Mouse (Mus musculus): Measurements from ENCODE around the gene Prune1. TPM values are rescaled to one million over a fixed set of nuclear protein-coding genes. Genes with fewer than 3 reads are reported as not detected.

Gene Prune1
- polyA plus RNA-seq, 1 experiment from 2014 or later = 84.3 TPM

- Histone ChIP-seq H3K9me3 (replicated peaks; ENCODE audit: control insufficient read depth, low read length, poor library complexity, severe bottlenecking) (no peaks in the 10 kb centered on the region), H3K4me2 (ENCODE audit: low read length) (peak overlapping the region; percentile 86), H3K27ac (ENCODE audit: low read length) (no peak overlapping the region), H3K9ac (ENCODE audit: low read depth, low read length) (no peak overlapping the region), H3K36me3 (ENCODE audit: control insufficient read depth, insufficient read depth, low read length) (peaks cover 2% of the 10 kb centered on the region), H3K4me3 (ENCODE audit: low read depth, low read length) (peak overlapping the region; percentile 60; the same call in 1 of the 2 replicates), H3K4me1 (ENCODE audit: control insufficient read depth, insufficient read depth, low read length) (peaks cover 22% of the 10 kb centered on the region), H3K27me3 (ENCODE audit: control insufficient read depth, insufficient read depth, low read depth, low read length) (no peaks in the 10 kb centered on the region)
- 90% methylated on average over 12 of the region's 12 CpGs for WGBS
- ATAC-seq = no peak
These were observed 2.8 kb upstream of the Prune1 start for GRCm38 (mm10) chr3:95284501-95285281.

- peak overlapping the region; percentile 84 for H3K27ac ChIP-seq (ENCODE audit: low read length)
- H3K4me3 ChIP-seq (ENCODE audit: low read depth, low read length) = peak overlapping the region; percentile 60
- no peaks in the 10 kb centered on the region for H3K27me3 ChIP-seq (ENCODE audit: control insufficient read depth, insufficient read depth, low read depth, low read length)
- peak overlapping the region; percentile 76 for H3K9ac ChIP-seq (ENCODE audit: low read depth, low read length)
- WGBS = 20% methylated on average over 1 of the region's 1 CpGs
- H3K4me1 ChIP-seq (ENCODE audit: control insufficient read depth, insufficient read depth, low read length) = peaks cover 22% of the 10 kb centered on the region
- H3K9me3 ChIP-seq (replicated peaks; ENCODE audit: control insufficient read depth, low read length, poor library complexity, severe bottlenecking) = no peaks in the 10 kb centered on the region
- no peak for ATAC-seq
- peak overlapping the region; percentile 86 for H3K4me2 ChIP-seq (ENCODE audit: low read length)
- H3K36me3 ChIP-seq (ENCODE audit: control insufficient read depth, insufficient read depth, low read length) = peaks cover 2% of the 10 kb centered on the region
These were observed 2.2 kb upstream of the Prune1 start for GRCm38 (mm10) chr3:95284062-95284461.

GRCm38 (mm10) chr3:95283589-95283941 lies 1.7 kb upstream of the Prune1 start:
- H3K4me2 ChIP-seq (ENCODE audit: low read length) = peak overlapping the region; percentile 86
- no peaks in the 10 kb centered on the region for H3K9me3 ChIP-seq (replicated peaks; ENCODE audit: control insufficient read depth, low read length, poor library complexity, severe bottlenecking)
- ATAC-seq = 0 out of 2 replicates have a peak, but pooled peaks have one; percentile 2
- peaks cover 2% of the 10 kb centered on the region for H3K36me3 ChIP-seq (ENCODE audit: control insufficient read depth, insufficient read depth, low read length)
- H3K4me3 ChIP-seq (ENCODE audit: low read depth, low read length) = peak overlapping the region; percentile 60
- 3% methylated on average over 7 of the region's 7 CpGs for WGBS
- H3K9ac ChIP-seq (ENCODE audit: low read depth, low read length) = peak overlapping the region; percentile 76
- no peaks in the 10 kb centered on the region for H3K27me3 ChIP-seq (ENCODE audit: control insufficient read depth, insufficient read depth, low read depth, low read length)
- peak overlapping the region; percentile 84 for H3K27ac ChIP-seq (ENCODE audit: low read length)
- peaks cover 22% of the 10 kb centered on the region for H3K4me1 ChIP-seq (ENCODE audit: control insufficient read depth, insufficient read depth, low read length)

- Histone ChIP-seq H3K27ac (ENCODE audit: low read length) (peak overlapping the region; percentile 84), H3K27me3 (ENCODE audit: control insufficient read depth, insufficient read depth, low read depth, low read length) (no peaks in the 10 kb centered on the region), H3K4me3 (ENCODE audit: low read depth, low read length) (peak overlapping the region; percentile 60), H3K9ac (ENCODE audit: low read depth, low read length) (peak overlapping the region; percentile 76), H3K4me1 (ENCODE audit: control insufficient read depth, insufficient read depth, low read length) (peaks cover 22% of the 10 kb centered on the region), H3K36me3 (ENCODE audit: control insufficient read depth, insufficient read depth, low read length) (peaks cover under 1% of the 10 kb centered on the region; the same call in 1 of the 2 replicates), H3K9me3 (replicated peaks; ENCODE audit: control insufficient read depth, low read length, poor library complexity, severe bottlenecking) (no peaks in the 10 kb centered on the region), H3K4me2 (ENCODE audit: low read length) (peak overlapping the region; percentile 86)
- peak; percentile 43 for ATAC-seq
- under 1% methylated on average over 48 of the region's 51 CpGs for WGBS
These were observed 1.2 kb upstream of the Prune1 start for GRCm38 (mm10) chr3:95282865-95283588.

GRCm38 (mm10) chr3:95282381-95282864 lies 547 bp upstream of the Prune1 start:
- H3K4me2 ChIP-seq (ENCODE audit: low read length) = peak overlapping the region; percentile 86
- H3K9me3 ChIP-seq (replicated peaks; ENCODE audit: control insufficient read depth, low read length, poor library complexity, severe bottlenecking) = no peaks in the 10 kb centered on the region
- no peaks in the 10 kb centered on the region for H3K36me3 ChIP-seq (ENCODE audit: control insufficient read depth, insufficient read depth, low read length)
- peak overlapping the region; percentile 76 for H3K9ac ChIP-seq (ENCODE audit: low read depth, low read length)
- no peak for ATAC-seq
- H3K4me3 ChIP-seq (ENCODE audit: low read depth, low read length) = peak overlapping the region; percentile 60
- peaks cover 22% of the 10 kb centered on the region for H3K4me1 ChIP-seq (ENCODE audit: control insufficient read depth, insufficient read depth, low read length)
- peak overlapping the region; percentile 84 for H3K27ac ChIP-seq (ENCODE audit: low read length)
- no peaks in the 10 kb centered on the region for H3K27me3 ChIP-seq (ENCODE audit: control insufficient read depth, insufficient read depth, low read depth, low read length)
- WGBS = under 1% methylated on average over 11 of the region's 11 CpGs

- Histone ChIP-seq H3K9ac (ENCODE audit: low read depth, low read length) (peak overlapping the region; percentile 84), H3K4me2 (ENCODE audit: low read length) (peak overlapping the region; percentile 86), H3K4me1 (ENCODE audit: control insufficient read depth, insufficient read depth, low read length) (peaks cover 22% of the 10 kb centered on the region), H3K27me3 (ENCODE audit: control insufficient read depth, insufficient read depth, low read depth, low read length) (no peaks in the 10 kb centered on the region), H3K9me3 (replicated peaks; ENCODE audit: control insufficient read depth, low read length, poor library complexity, severe bottlenecking) (no peaks in the 10 kb centered on the region), H3K36me3 (ENCODE audit: control insufficient read depth, insufficient read depth, low read length) (no peaks in the 10 kb centered on the region), H3K4me3 (ENCODE audit: low read depth, low read length) (peak overlapping the region; percentile 71), H3K27ac (ENCODE audit: low read length) (peak overlapping the region; percentile 84)
- no peak for ATAC-seq
- WGBS = 32% methylated on average over 8 of the region's 8 CpGs
These were observed 1.1 kb downstream of the Prune1 start for GRCm38 (mm10) chr3:95280747-95281146.

- no peak overlapping the region for H3K9ac ChIP-seq (ENCODE audit: low read depth, low read length)
- H3K4me2 ChIP-seq (ENCODE audit: low read length) = no peak overlapping the region
- H3K4me1 ChIP-seq (ENCODE audit: control insufficient read depth, insufficient read depth, low read length) = peaks cover 5% of the 10 kb centered on the region
- no peak overlapping the region for H3K4me3 ChIP-seq (ENCODE audit: low read depth, low read length)
- no peak for ATAC-seq
- H3K9me3 ChIP-seq (replicated peaks; ENCODE audit: control insufficient read depth, low read length, poor library complexity, severe bottlenecking) = no peaks in the 10 kb centered on the region
- no peak overlapping the region for H3K27ac ChIP-seq (ENCODE audit: low read length)
- no peaks in the 10 kb centered on the region for H3K27me3 ChIP-seq (ENCODE audit: control insufficient read depth, insufficient read depth, low read depth, low read length)
- 100% methylated on average over 1 of the region's 1 CpGs for WGBS
- no peaks in the 10 kb centered on the region for H3K36me3 ChIP-seq (ENCODE audit: control insufficient read depth, insufficient read depth, low read length)
These were observed 4.7 kb downstream of the Prune1 start for GRCm38 (mm10) chr3:95277149-95277551.

GRCm38 (mm10) chr3:95276428-95276934 lies 5.4 kb downstream of the Prune1 start:
- H3K4me3 ChIP-seq (ENCODE audit: low read depth, low read length) = no peak overlapping the region
- 85% methylated on average over 5 of the region's 5 CpGs for WGBS
- no peak for ATAC-seq

More at GRCm38 (mm10) chr3:95276428-95276934, 5.4 kb downstream of the Prune1 start:
- Histone ChIP-seq H3K4me1 (ENCODE audit: control insufficient read depth, insufficient read depth, low read length) (peaks cover 5% of the 10 kb centered on the region), H3K36me3 (ENCODE audit: control insufficient read depth, insufficient read depth, low read length) (0 out of 2 replicates have a peak, but pooled peaks cover 2% of the 10 kb centered on the region), H3K4me2 (ENCODE audit: low read length) (no peak overlapping the region), H3K9me3 (replicated peaks; ENCODE audit: control insufficient read depth, low read length, poor library complexity, severe bottlenecking) (no peaks in the 10 kb centered on the region), H3K9ac (ENCODE audit: low read depth, low read length) (no peak overlapping the region), H3K27me3 (ENCODE audit: control insufficient read depth, insufficient read depth, low read depth, low read length) (no peaks in the 10 kb centered on the region), H3K27ac (ENCODE audit: low read length) (no peak overlapping the region)

Data from midbrain, embryonic 16.5 days (tissue).